Mouse (Mus musculus): ENCODE results near the gene Syngap1.

The Syngap1 gene

GRCm38 (mm10) chr17:26936921-26937695, 3.9 kb upstream of the Syngap1 start:
- no peak for DNase-seq

DNA sequence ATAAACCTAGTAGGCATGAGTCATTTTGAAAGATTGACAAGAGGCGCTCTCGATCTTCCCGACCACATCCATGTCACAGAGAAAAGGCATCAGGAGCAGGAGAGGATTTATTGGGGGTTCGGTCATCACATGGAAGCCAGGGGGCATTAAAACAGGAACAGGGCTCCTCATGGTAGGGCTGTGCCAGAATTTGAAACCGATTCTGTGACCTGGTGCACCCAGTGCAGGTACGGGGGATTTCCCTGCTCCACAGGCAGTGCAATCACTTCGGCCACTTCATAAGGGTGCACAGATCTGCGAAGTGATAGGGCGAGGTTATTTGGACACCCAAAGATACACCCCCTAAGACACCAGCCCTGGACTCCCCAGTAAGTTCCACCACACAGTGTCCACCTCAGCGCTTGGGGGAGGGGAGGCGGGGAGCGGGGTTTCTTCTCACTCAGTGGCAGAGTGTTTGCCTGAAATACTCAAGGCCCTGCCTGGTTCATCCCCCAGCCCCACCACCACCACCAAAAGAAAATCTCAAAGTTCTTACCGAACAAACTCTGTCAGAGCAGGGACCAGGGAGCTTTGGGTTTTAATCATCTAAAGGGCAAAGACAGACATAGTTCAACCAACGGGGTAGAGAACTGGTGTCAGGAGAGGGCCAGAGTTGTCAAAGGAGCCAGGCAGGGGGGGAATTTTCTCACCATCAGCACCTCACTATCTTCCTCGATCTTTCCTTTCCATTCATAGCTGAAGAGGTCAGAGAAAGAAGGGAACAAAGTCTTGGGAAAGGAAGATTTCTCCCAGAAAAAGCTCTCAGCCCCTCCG, 3.0 kb upstream of the Syngap1 start:
- no peak for DNase-seq

- no peak for DNase-seq
These were observed 2.3 kb upstream of the Syngap1 start for GRCm38 (mm10) chr17:26938731-26939130.

- peak; percentile 99 for DNase-seq
These were observed 1.7 kb upstream of the Syngap1 start, which contains the start of gene Cuta for GRCm38 (mm10) chr17:26939178-26939972. Gene Cuta (minus strand): TSS chr17:26939569.

DNA sequence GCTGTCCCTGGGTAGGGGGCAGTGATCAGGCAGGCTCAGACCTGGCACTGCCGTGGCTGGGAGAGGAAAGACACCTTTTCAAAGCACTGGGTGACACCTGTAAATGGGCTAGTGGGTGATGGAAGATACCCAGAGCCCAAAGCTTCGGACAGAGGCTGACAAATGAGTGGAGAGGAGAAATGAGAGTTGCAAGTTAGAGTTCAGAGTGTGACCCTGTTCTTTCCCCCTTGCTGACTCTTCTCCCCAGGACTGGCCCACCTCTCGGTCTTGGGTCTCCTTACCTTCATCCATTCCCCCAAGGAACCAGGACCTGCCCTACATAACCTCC, 1.1 kb upstream of the Syngap1 start:
- no peak for DNase-seq

DNA sequence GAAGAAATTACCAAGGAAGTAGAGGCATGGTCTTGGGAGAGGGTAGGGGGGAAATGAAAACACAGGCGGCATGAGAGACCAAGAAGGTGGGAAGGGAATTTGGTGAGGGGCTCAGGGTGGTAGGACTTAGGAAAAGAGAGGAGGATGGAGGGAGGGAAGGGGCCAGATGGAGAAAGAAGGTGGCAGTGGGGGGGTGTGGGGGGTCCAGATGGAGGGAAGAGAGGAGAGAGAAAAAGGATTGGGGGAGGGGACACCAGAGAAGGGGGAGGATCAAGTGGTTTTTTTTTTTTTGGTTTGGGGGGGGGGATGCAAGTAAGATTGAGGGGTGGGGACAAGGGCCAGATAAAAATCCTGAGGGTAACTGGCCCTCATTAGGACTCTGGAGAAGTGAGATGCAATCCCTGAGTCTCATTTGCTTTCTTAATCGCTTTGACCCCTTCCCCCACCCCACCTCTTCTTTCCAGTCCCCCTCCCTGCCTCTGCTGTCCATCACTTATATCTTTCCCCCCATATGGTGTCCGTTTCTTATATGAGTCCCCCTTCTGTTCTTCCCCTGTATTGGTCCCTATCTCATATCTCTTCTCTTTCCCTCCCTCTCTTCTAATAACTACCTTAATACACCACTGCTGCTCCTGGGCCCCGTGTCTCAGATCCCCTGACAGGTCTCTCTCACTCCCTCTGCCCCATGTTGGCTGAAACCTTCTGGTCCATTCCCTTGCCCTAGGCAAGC, 953 bp downstream of the Syngap1 start:
- no peak for DNase-seq

- no peak for DNase-seq
These were observed 4.9 kb downstream of the Syngap1 start for GRCm38 (mm10) chr17:26945824-26946495.

DNA sequence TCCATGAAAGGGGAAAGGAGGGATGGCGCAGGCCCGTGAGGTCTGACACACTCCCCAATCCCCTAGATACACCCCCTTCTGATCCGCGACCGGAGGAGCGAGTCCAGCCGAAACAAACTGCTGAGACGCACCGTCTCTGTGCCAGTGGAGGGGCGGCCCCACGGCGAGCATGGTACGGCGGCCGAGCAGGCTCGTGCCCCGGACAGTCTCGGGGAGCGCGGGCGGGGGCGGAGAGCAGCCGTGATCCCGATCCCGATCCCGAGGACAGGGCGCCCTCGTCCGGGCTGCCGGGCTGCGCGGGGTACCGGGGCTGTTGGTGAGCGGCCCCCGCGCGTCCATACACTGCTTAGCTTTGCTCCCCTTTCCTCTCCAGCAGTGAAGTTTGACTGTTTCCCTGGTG, 5.5 kb downstream of the Syngap1 start:
- peak; percentile 39 to 52 for DNase-seq

DNA sequence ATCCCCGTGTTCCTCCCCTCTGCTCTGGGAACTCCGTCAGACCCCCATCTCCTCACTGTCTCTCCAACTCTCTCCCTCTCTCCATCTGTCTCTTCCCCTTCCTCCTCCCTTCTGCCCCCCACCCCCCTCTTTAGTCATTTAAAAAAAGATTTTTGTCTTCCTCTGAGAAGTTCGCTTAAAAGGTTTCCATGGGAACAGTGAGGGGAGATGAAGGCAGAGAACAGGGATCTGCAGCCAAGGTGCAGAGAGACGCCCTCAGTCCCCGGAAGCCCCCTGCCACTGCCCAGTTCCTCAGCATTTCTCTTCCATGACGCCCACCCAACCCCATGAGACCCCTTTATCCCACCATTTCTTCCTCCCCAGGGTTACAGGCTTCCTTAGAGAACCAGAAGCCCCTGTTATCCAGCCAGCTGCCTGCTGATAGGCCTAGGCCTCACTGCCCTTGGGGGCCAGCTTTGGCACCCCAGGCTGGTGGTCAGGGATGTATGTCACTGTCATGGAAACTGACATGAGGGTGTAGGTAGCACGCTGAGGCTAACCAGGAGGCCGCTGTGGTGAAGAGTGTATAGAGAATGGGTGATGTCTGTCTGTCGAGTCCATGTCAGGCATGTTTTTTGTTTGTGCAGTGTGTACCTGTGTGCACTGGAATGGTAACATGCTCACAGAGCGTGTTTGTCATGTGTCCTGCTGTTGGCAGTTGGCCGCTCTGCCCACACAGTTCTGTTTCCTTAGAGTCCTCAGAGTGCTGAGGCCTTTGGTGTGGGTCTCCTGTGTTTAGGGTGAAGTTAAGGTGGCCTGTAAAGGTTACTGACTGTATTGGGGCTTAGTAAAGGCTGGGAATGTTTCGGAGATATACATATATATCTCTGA, 6.4 kb downstream of the Syngap1 start:
- no peak for DNase-seq

- DNase-seq = peak in 1 of 2 experiments; percentile 42
These were observed 7.4 kb downstream of the Syngap1 start for GRCm38 (mm10) chr17:26948316-26949050.

DNA sequence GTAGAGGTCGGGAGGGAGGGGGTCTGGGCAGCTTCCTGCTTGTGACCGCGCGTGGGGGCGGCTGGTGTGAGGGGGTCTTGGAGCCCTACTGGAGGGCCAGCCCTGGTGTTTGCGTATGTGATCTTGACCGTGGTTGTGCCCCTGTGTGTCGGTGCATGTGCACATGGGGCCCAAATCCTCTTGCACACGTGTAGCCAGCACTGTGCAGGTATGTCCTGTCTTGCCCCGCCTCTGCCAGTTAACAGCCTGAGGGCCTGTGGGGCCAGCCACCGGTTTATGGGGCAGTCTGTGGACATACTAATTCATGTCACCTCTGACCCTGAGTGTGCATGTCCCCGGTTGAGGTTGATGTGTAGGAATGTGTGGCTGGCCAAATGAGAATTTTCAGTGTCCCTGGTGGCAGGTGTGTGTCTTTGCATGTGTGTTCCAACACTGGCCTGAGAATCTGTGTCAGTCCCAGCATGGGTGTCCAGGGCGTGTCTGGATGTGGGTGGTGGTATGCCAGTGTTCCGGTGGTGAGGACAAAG, 8.1 kb downstream of the Syngap1 start:
- peak; percentile 44 to 45 for DNase-seq

GRCm38 (mm10) chr17:26949866-26950265, 8.8 kb downstream of the Syngap1 start:
- no peak for DNase-seq

- DNase-seq = no peak
These were observed 9.7 kb downstream of the Syngap1 start for GRCm38 (mm10) chr17:26950560-26951288.

DNA sequence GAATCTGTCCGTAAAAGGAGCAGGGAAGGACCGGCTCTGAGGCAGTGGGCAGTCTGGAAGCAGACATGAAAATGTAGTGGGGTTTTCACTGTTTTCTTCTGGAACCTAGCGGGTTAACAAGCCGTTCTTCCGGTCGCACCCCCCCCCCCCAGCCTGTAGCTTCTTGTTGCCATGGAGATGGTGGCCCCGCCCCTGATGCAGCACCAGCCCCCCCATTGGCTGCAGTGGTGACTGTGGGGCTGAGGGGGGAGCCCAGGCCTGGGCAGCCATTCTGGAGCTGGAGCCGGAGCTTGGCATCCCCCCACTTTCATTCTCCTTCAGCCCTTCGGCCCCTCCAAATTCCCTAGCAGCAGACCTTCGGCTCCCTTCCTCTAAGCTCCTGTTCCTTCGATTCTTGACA, 10.4 kb downstream of the Syngap1 start:
- peak; percentile 88 to 90 for DNase-seq

DNA sequence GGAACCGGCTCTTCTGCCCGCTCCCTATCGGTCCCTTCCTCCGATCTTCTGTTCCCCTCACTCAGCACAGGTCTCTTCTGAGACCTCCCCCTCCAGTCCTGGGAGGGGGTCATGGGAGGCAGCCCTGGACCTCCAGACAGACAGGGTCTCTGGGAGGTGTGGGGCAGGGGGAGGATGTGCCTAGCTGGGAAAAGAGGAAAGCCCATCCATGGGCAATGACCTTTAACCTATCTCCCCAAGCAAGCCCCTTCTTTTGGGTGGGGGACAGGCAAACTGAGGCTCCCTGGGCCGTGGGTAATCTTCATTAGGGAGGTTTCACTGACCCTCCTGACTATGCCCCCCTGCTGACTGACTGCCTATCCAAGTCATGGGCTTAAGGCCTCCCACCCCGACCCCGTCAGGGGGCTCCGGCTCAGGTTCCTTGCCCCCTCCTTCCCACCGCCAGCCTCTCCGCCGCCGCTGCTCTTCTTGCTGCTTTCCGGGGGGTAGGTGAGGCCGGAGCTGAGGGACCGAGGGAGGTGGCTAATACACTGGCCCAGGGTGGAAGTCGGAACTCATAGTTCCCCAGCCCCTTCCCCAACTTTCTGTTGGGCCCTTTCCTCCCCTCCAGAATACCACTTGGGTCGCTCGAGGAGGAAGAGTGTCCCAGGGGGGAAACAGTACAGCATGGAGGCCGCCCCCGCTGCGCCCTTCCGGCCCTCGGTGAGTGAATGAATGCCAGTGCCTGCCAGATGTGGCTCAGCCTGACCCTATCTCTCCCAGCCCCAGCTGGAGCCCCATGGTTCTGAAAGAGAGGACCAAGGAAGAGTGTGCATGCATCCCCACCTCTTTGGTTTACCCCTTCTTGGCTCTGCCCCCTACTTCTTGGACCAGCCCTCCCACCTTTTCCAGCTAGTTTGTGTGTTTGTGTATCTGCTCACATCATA, 11.2 kb downstream of the Syngap1 start:
- no peak for DNase-seq

DNA sequence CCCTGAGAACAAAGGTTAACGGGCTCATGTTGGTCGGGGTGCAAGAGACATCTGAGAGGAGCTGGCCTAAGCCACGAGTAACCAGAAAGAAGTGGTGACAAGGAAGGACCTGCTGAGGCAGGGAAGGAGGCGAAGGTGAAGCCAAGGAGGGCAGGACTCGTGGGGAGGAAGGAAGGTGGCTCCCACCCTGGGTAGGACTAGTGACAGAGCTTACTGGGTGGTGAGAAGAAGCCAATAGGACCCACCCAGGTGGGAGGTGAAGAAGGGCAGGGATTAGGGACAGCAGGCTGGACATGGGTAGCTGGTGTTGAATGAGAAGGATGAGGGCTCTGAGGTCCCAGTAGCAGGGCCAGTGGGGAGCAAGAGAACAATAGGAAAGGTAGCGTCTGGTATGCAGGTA, 12.1 kb downstream of the Syngap1 start:
- no peak for DNase-seq

GRCm38 (mm10) chr17:26953726-26954125, 12.7 kb downstream of the Syngap1 start:
- no peak for DNase-seq

DNA sequence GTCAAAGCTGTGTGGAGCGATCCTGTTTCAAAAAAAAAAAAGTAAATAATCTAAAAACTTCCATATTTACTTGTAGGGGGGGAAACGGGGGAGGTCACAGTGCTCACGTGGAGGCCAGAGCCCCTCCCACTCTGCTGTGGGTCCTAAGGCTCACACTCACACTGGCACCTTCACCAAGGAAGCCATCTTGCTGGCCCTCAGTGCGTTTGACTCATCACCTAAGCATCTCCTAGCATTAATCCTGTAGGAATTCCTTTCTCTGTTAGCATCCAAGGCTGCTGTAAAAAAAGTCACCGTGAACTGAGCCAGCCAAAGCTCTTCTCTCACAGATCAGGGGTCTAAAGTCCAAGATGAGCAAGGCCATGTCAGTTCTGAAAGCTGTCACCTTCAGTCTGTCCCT, 15.3 kb downstream of the Syngap1 start:
- DNase-seq = no peak

All from B cell, adult 2 months (primary cell).